Mouse (Mus musculus): ENCODE measurements around the gene Mms19. TPM values are rescaled to one million over a fixed set of nuclear protein-coding genes. Genes with fewer than 3 reads are reported as not detected.

Gene Mms19
- polyA plus RNA-seq, 1 experiment from 2014 or later: 42.3 TPM

- no peak for DNase-seq (ENCODE audit: extremely low spot score, low spot score)
- Histone ChIP-seq H3K27ac (no peak overlapping the region), H3K4me3 (no peak overlapping the region), H3K4me1 (peaks cover 27% of the 10 kb centered on the region), H3K27me3 (ENCODE audit: poor library complexity, severe bottlenecking) (no peaks in the 10 kb centered on the region), H3K9me3 (no peaks in the 10 kb centered on the region), H3K36me3 (replicated peaks) (no peaks in the 10 kb centered on the region)
- 88% methylated on average over 6 of the region's 6 CpGs for WGBS
Measured at GRCm38 (mm10) chr19:41993484-41993883, 12.5 kb upstream of the Mms19 start.

- H3K27ac ChIP-seq: no peak overlapping the region
- no peaks in the 10 kb centered on the region for H3K27me3 ChIP-seq (ENCODE audit: poor library complexity, severe bottlenecking)
- H3K36me3 ChIP-seq (replicated peaks): no peaks in the 10 kb centered on the region
- H3K4me1 ChIP-seq: peaks cover 27% of the 10 kb centered on the region
- DNase-seq (ENCODE audit: extremely low spot score, low spot score): no peak
- 90% methylated on average over 2 of the region's 2 CpGs for WGBS
- no peaks in the 10 kb centered on the region for H3K9me3 ChIP-seq
- H3K4me3 ChIP-seq: no peak overlapping the region
Measured at GRCm38 (mm10) chr19:41992971-41993370, 12.0 kb upstream of the Mms19 start.

- WGBS: 39% methylated on average over 6 of the region's 6 CpGs
- no peaks in the 10 kb centered on the region for H3K27me3 ChIP-seq (ENCODE audit: poor library complexity, severe bottlenecking)
- H3K4me3 ChIP-seq: no peak overlapping the region
- H3K27ac ChIP-seq: no peak overlapping the region
- no peaks in the 10 kb centered on the region for H3K9me3 ChIP-seq
- H3K4me1 ChIP-seq: peaks cover 27% of the 10 kb centered on the region
- H3K36me3 ChIP-seq (replicated peaks): no peaks in the 10 kb centered on the region
- DNase-seq (ENCODE audit: extremely low spot score, low spot score): no peak
Measured at GRCm38 (mm10) chr19:41991926-41992477, 11.0 kb upstream of the Mms19 start.

- H3K27ac ChIP-seq: no peak overlapping the region
- DNase-seq (ENCODE audit: extremely low spot score, low spot score): no peak
- H3K36me3 ChIP-seq (replicated peaks): no peaks in the 10 kb centered on the region
- no peaks in the 10 kb centered on the region for H3K9me3 ChIP-seq
- H3K4me1 ChIP-seq: peaks cover 8% of the 10 kb centered on the region
- 87% methylated on average over 6 of the region's 6 CpGs for WGBS
- H3K27me3 ChIP-seq (ENCODE audit: poor library complexity, severe bottlenecking): no peaks in the 10 kb centered on the region
- H3K4me3 ChIP-seq: no peak overlapping the region
Measured at GRCm38 (mm10) chr19:41989810-41990209, 8.9 kb upstream of the Mms19 start.

GRCm38 (mm10) chr19:41987206-41987605 is 6.2 kb upstream of the Mms19 start:
- no peak for DNase-seq (ENCODE audit: extremely low spot score, low spot score)
- Histone ChIP-seq H3K27me3 (ENCODE audit: poor library complexity, severe bottlenecking) (peaks cover 20% of the 10 kb centered on the region), H3K36me3 (replicated peaks) (no peaks in the 10 kb centered on the region), H3K27ac (no peak overlapping the region), H3K4me3 (no peak overlapping the region), H3K9me3 (no peaks in the 10 kb centered on the region), H3K4me1 (peaks cover 11% of the 10 kb centered on the region)
- 87% methylated on average over 4 of the region's 4 CpGs for WGBS

- 91% methylated on average over 5 of the region's 5 CpGs for WGBS
- Histone ChIP-seq H3K27ac (no peak overlapping the region), H3K27me3 (ENCODE audit: poor library complexity, severe bottlenecking) (peaks cover 20% of the 10 kb centered on the region), H3K36me3 (replicated peaks) (no peaks in the 10 kb centered on the region), H3K9me3 (no peaks in the 10 kb centered on the region), H3K4me1 (peaks cover 18% of the 10 kb centered on the region), H3K4me3 (no peak overlapping the region)
- DNase-seq (ENCODE audit: extremely low spot score, low spot score): no peak
Measured at GRCm38 (mm10) chr19:41985994-41986393, 5.0 kb upstream of the Mms19 start.

GRCm38 (mm10) chr19:41982791-41983150 is 1.8 kb upstream of the Mms19 start:
- no peaks in the 10 kb centered on the region for H3K36me3 ChIP-seq (replicated peaks)
- H3K9me3 ChIP-seq: no peaks in the 10 kb centered on the region
- no peak for DNase-seq (ENCODE audit: extremely low spot score, low spot score)
- peak overlapping the region; percentile 91; the same call in 1 of the 2 replicates for H3K27ac ChIP-seq
- H3K4me3 ChIP-seq: peak overlapping the region; percentile 76
- peaks cover 39% of the 10 kb centered on the region for H3K4me1 ChIP-seq
- H3K27me3 ChIP-seq (ENCODE audit: poor library complexity, severe bottlenecking): peaks cover 20% of the 10 kb centered on the region
- 4% methylated on average over 4 of the region's 4 CpGs for WGBS

GRCm38 (mm10) chr19:41981931-41982790 is 1.2 kb upstream of the Mms19 start:
- H3K4me3 ChIP-seq: peak overlapping the region; percentile 76
- peak overlapping the region; percentile 91 for H3K27ac ChIP-seq
- under 1% methylated on average over 74 of the region's 74 CpGs for WGBS
- peaks cover 45% of the 10 kb centered on the region for H3K4me1 ChIP-seq
- no peaks in the 10 kb centered on the region for H3K36me3 ChIP-seq (replicated peaks)
- peak; percentile 50 for DNase-seq (ENCODE audit: extremely low spot score, low spot score)
- H3K9me3 ChIP-seq: no peaks in the 10 kb centered on the region
- H3K27me3 ChIP-seq (ENCODE audit: poor library complexity, severe bottlenecking): peaks cover 20% of the 10 kb centered on the region

- Histone ChIP-seq H3K4me3 (peak within 1 kb of the TSS; percentile 76), H3K27ac (peak within 1 kb of the TSS; percentile 91), H3K27me3 (ENCODE audit: poor library complexity, severe bottlenecking) (peaks cover 20% of the 10 kb centered on the region), H3K9me3 (no peaks in the 10 kb centered on the region), H3K4me1 (peaks cover 45% of the 10 kb centered on the region), H3K36me3 (replicated peaks) (no peaks in the 10 kb centered on the region)
- no peak for DNase-seq (ENCODE audit: extremely low spot score, low spot score)
- WGBS: under 1% methylated on average over 33 of the region's 33 CpGs
Measured at GRCm38 (mm10) chr19:41981595-41981927, 604 bp upstream of the Mms19 start, which contains the start of gene Ubtd1. Ubtd1 (plus strand) TSS chr19:41981763.

GRCm38 (mm10) chr19:41980422-41980818 is 537 bp downstream of the Mms19 start:
- Histone ChIP-seq H3K9me3 (no peaks in the 10 kb centered on the region), H3K4me3 (peak overlapping the region; percentile 76), H3K27me3 (ENCODE audit: poor library complexity, severe bottlenecking) (peaks cover 20% of the 10 kb centered on the region), H3K27ac (peak overlapping the region; percentile 91), H3K36me3 (replicated peaks) (peaks cover 3% of the 10 kb centered on the region; the same call in 1 of the 2 replicates), H3K4me1 (peaks cover 45% of the 10 kb centered on the region)
- DNase-seq (ENCODE audit: extremely low spot score, low spot score): no peak
- WGBS: under 1% methylated on average over 16 of the region's 16 CpGs

- peaks cover 26% of the 10 kb centered on the region for H3K4me1 ChIP-seq
- WGBS: 70% methylated on average over 13 of the region's 13 CpGs
Measured at GRCm38 (mm10) chr19:41973891-41974794, 6.8 kb downstream of the Mms19 start.

GRCm38 (mm10) chr19:41969618-41970017 is 11.3 kb downstream of the Mms19 start:
- Histone ChIP-seq H3K36me3 (replicated peaks) (peaks cover 59% of the 10 kb centered on the region), H3K27me3 (ENCODE audit: poor library complexity, severe bottlenecking) (no peaks in the 10 kb centered on the region), H3K4me3 (no peak overlapping the region), H3K4me1 (peaks cover 9% of the 10 kb centered on the region), H3K27ac (no peak overlapping the region), H3K9me3 (no peaks in the 10 kb centered on the region)
- DNase-seq (ENCODE audit: extremely low spot score, low spot score): no peak
- WGBS: 96% methylated on average over 7 of the region's 7 CpGs

More at GRCm38 (mm10) chr19:41973891-41974794, 6.8 kb downstream of the Mms19 start:
- H3K4me3 ChIP-seq: no peak overlapping the region
- H3K27me3 ChIP-seq (ENCODE audit: poor library complexity, severe bottlenecking): no peaks in the 10 kb centered on the region
- DNase-seq (ENCODE audit: extremely low spot score, low spot score): no peak
- no peak overlapping the region for H3K27ac ChIP-seq
- H3K36me3 ChIP-seq (replicated peaks): peaks cover 20% of the 10 kb centered on the region
- H3K9me3 ChIP-seq: no peaks in the 10 kb centered on the region
